Mouse (Mus musculus) monocyte, adult 2 months (primary cell): ENCODE data around the gene Spi1.
"Not testable (repeated sequence)": the region's sequence is repeated elsewhere in the genome, so short reads cannot be mapped to it uniquely, and the experiment has no call there.

Source experiments
- DNase-seq, 2 experiments: peaks; one replicate each; pipeline ENCODE4 v3.0.0; 2022; ENCODE audit warnings: low spot score in 2 of 2, low read depth in 1 of 2

Gene Spi1

DNA sequence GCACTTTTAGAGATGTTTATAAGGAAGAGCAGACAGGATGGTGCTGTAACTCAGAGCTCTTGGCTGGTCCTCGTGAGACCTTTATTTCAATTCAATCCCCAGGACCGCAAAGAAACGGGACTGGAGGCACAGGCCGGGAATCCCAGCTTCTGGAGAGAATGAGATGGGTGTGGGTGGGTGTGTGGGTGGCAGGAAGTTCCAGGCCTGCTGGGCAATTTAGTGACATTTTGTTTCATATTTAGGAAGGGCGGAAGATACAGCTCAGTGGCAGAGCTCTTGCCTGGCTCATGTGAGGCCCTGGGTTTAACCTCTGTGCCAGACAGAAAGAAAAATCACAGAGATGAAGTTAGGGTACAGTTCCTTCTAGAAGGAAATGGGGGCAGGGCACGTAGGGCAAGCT is 8.0 kb downstream of the Spi1 start:
- DNase-seq, result no peak

GRCm38 (mm10) chr2:91090827-91091226 is 8.6 kb downstream of the Spi1 start:
- no peak for DNase-seq

DNA sequence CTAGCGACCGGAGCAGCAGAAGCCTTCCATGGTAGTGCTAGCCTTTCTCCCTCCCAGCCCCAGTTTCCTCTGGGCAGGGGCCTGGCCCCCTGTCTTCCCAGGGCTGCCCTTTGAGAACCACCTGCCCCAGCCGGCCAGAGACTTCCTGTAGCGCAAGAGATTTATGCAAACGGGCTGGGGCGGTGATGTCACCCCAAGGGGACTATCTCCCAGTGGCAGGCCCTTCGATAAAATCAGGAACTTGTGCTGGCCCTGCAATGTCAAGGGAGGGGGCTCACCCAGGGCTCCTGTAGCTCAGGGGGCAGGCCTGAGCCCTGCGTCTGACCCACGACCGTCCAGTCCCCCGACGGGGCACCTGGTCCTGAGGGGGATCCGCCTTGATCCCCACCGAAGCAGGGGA is 14.3 kb downstream of the Spi1 start:
- peak in 1 of 2 experiments; percentile 82 for DNase-seq

- no peak for DNase-seq
These were observed 14.8 kb downstream of the Spi1 start for GRCm38 (mm10) chr2:91097015-91097414.

DNA sequence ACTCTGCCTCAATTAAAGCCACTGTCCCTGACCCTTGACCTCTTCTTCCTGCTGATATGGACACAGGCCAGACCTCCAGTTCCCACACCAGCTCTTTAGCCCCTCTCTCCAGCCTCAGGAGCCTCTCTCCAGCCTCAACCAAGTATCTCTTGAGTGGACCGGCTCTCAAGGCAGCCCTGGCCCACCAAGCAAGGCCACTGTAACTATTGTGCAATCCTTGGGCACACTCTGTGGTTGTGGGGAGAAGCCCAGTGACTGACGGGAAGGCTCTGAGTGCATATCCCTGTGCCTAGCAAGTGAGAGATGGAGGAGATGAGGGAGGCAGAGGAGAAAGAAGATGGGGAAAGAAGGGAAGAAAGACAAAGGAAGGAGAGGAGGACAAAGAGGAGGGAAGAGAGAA is 16.0 kb downstream of the Spi1 start:
- DNase-seq, result no peak

DNA sequence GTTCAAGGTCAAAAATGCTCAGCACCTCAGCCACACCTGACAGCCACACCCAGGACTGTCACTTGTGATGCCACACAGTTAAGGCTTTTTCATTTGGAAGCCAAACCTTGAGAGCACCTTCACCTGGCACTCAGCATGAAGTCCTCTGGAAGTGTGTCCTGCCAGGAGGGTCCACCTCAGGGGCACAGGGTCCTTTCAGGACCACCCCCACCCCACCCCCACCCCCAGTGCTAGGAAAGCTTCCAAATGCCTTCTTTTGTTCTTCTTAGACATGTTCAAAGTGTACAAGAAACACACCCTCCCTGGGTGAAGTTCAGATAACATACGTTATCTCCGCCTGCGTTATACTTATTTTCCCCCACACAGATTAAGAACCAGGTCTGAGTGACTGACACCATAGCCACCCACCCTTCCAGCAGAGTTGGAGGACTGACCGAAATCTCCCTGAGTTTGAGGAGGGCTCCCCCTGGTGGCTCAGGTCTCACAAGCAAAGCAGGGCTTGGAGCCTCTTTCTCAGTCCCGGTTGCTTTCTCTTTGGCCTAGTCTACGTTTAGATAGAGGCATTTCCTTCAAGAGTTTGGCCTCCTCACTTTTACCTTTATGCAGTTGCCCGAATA is 19.0 kb downstream of the Spi1 start:
- peak in 1 of 2 experiments; percentile 82 for DNase-seq

GRCm38 (mm10) chr2:91108156-91108555 is 26.0 kb downstream of the Spi1 start:
- DNase-seq, result no peak

GRCm38 (mm10) chr2:91109241-91109640 is 27.1 kb downstream of the Spi1 start:
- DNase-seq, result no peak

DNA sequence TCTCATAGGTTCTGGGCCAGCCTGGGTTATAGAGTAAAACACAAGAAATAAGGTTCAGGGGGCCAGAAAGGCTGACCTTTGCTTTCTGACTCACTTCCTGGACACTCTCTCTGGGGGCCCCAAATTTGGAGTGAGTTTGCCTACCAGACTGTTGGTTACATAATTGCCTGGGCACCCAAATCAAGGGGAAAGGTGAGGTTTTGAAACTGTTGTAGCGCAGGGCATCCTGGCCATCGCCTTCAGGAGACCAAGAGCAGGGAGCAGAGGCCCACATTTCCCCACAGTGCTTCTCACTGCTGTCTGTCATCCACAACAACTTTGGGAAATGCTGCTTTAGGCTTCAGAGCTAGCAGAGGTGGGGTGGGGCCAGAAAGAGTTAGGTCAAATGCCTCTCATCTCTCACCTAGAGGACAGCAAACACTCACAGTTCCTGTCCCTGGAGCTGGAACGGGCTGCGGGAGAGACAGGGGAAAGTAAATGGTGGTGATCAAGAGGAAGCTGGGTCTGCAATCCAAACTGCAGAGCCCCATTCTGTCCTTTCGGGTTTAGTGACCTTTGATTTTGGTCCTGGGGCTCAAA is 27.7 kb downstream of the Spi1 start:
- no peak for DNase-seq

- no peak for DNase-seq
These were observed 28.2 kb downstream of the Spi1 start for GRCm38 (mm10) chr2:91110429-91110828.

GRCm38 (mm10) chr2:91111832-91112231 is 29.6 kb downstream of the Spi1 start:
- DNase-seq, result not testable (repeated sequence)

DNA sequence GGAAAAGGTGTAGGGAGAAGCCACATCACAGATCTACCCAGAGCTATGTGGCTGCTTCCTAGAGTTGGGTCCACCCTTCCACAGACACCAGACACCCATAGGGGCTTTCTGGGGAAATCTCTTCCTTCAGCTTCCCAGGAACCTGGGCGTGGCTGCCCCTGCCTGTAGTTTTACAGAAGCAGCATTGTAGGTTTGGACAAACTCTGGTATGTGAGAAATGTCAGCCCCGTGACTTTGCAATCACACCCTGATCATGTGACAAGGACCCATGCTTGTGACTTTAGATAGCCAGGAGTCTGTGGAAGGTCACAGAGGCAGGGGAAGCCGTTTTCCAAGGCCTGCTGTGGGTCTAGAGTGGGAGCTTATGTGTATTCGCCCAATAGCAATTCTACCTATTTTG is 30.3 kb downstream of the Spi1 start:
- no peak for DNase-seq

DNA sequence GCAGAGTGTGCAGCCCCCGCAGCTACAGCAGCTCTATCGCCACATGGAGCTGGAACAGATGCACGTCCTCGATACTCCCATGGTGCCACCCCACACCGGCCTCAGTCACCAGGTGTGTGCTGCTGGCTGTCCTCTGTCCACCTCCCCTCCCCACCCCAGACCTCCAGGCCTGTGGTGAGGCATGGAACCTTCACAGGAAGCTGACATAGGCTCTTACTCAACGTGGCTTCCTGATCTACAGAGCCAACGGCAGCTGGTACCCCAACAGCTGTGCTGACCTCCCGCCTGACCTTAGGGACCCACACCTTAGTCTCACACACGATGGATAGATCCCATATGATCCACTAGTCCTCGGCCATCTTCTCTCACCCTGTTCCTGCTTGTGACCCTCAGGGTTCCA is 31.1 kb downstream of the Spi1 start:
- no peak for DNase-seq

DNA sequence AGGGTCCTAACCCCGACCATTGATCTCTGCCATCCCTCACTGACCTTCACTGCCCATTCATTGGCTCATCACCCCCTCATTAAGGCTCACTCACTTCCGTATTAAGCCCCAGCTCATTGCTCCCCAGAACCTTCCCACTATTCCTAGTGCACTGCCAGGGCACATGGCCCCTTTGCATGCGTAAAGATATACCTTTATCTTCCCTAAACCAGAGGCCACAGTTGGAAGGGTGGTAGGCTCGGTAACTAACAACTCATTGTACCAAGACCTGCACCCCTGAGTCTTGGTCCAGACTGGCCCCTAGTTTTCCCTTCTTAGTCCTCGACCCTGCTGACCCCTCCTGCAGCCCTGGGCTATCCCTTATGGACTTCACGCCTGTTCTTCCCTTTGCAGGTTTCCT is 31.7 kb downstream of the Spi1 start:
- DNase-seq, result no peak

DNA sequence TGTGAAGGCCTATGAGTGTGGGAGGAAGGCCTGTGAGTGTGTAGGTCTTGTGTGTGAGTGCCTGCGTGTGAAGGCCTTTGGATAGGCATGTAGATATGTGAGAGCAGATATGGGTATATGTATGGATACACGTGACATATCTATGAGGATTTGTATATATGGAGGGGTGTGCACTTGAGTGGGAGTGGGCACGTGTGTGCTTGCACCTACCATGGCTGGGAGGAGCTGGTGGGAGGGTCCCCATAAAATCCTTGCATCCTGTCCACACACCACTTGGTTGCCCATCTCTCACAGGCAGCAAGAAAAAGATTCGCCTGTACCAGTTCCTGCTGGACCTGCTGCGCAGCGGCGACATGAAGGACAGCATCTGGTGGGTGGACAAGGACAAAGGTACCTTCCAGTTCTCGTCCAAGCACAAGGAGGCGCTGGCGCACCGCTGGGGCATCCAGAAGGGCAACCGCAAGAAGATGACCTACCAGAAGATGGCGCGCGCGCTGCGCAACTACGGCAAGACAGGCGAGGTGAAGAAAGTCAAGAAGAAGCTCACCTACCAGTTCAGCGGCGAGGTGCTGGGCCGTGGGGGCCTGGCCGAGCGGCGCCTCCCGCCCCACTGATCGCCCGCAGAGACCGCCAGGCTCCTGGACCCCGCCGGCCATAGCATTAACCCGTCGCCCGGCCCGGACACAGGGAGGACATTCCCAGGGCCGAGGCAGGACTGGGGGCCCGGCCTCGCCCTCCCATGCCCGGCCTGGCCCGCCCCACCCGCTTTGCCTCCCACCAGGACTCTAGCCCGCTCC is 32.8 kb downstream of the Spi1 start:
- no peak for DNase-seq

DNA sequence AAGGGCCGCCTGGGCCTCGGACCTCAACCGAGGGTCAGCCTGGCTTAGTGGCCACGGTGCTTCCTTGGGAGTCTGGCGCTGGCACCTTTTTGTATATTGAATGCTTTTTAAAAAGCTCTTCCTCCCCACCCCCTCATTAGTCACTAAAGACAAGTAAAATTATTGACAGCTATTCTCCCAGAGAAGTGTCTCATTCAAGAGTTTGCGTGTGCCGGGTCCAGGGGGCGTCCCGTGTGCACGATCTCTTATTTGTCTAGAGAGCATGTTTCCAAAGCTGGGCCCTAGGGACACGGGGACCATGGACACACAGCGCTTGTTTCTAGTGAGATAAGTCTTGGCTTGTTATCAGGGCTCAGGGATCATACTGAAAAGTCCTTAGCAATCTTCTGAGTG is 33.4 kb downstream of the Spi1 start:
- DNase-seq, result no peak

GRCm38 (mm10) chr2:91116842-91117241 is 34.7 kb downstream of the Spi1 start:
- no peak for DNase-seq

DNA sequence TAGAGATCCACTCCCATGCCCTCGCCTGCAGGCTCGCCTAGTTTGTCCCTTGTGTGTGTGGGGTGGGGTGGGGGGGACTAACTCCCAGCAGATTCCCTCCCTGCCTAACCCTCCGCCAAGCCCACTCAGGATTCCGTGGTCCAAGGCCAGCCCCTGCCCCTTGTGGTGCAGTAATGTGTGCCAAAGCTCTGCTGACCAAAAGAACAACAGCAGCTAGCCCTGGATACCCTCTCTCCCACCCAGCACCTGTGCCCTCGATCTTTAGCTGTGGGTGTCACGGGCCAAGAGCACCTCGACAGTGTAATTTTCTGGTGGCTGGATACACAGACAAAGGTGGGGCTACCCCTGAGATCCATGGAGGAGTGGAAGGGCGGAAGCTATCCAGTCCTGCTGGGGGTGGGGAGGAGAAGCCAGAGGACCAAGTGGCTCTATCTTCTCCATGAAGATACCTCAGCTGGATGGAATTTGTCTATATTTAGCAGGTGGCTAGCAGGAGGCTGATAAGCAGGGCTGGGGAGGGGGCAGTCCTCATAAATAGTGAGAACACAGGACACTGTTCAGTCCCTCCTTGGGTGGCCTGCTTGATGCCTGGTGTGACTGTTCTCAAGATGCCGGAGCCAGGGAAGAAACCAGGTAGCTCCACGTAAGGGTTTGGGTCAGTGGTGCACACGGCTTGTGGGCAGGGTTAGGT is 35.5 kb downstream of the Spi1 start, which contains the start of gene Mybpc3:
TSS of gene Mybpc3 (plus strand) at position 560 of the 691 bp plus-strand sequence.
- DNase-seq, result no peak

GRCm38 (mm10) chr2:91118647-91119046 is 36.5 kb downstream of the Spi1 start:
- DNase-seq, result no peak

GRCm38 (mm10) chr2:91119061-91119460 is 36.9 kb downstream of the Spi1 start:
- DNase-seq, result no peak

DNA sequence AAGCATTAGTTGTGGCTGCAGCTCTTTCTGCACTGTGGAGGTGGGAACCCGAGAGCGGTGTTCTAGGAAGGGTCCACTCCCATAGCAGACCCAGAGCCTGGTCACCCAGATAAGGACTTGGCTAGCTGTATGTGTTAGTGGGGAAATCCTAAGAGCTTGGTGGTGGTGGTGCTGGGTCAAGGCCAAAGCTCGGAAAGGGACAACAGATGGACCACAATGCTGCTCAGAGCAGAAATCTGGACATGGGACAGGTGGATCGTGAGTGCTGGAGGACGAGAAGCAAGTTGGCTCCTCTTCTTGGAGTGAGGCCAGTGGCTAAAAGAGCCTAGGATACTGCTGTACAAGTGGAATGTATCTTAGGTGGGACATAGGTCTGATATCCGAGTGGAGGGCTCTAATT is 37.4 kb downstream of the Spi1 start:
- DNase-seq, result no peak

GRCm38 (mm10) chr2:91120261-91120671 is 38.1 kb downstream of the Spi1 start:
- DNase-seq, result no peak
